Mouse (Mus musculus) stomach, postnatal 0 days (tissue): ENCODE measurements around the gene Cerkl. TPM values are rescaled to one million over a fixed set of nuclear protein-coding genes. Genes with fewer than 3 reads are reported as not detected.

ENCODE experiments used
- ATAC-seq: fragments of 200-750 bp; cut with Nextera tagmentation; 2 replicates; pipeline ENCODE4 v1.8.0; 2017; ENCODE audit not compliant: low FRiP score, low TSS enrichment
- DNase-seq: peaks from one replicate; pipeline ENCODE4 v3.0.0-alpha.2; 2016; ENCODE audit warnings: low spot score
- H3K27ac ChIP-seq: fragments of 300-500 bp; sonication (generic); replicated peaks from 2 replicates; pipeline ENCODE4 v1.5.1; 2014; ENCODE audit warnings: mild to moderate bottlenecking, control low read depth
- H3K27me3 ChIP-seq: fragments of 300-500 bp; sonication (generic); 2 replicates; pipeline ENCODE4 v1.6.1; 2014; ENCODE audit warnings: low read length; ENCODE audit not compliant: control insufficient read depth, insufficient read depth
- H3K36me3 ChIP-seq: fragments of 300-500 bp; sonication (generic); 2 replicates; pipeline ENCODE4 v1.6.1; 2014; ENCODE audit warnings: low read length, mixed read lengths; ENCODE audit not compliant: control insufficient read depth, insufficient read depth
- H3K4me1 ChIP-seq: fragments of 300-500 bp; sonication (generic); replicated peaks from 2 replicates; pipeline ENCODE4 v1.6.1; 2014; ENCODE audit warnings: antibody characterized with exemption; ENCODE audit not compliant: control insufficient read depth, insufficient read depth
- H3K4me2 ChIP-seq: fragments of 300-500 bp; sonication (generic); replicated peaks from 2 replicates; pipeline ENCODE4 v1.6.1; 2014; ENCODE audit warnings: low read depth, mild to moderate bottlenecking, control low read depth, moderate library complexity
- H3K4me3 ChIP-seq: fragments of 300-500 bp; sonication (generic); 2 replicates; pipeline ENCODE4 v1.5.1; 2014; ENCODE audit warnings: low read depth, low read length, control low read depth
- H3K9ac ChIP-seq: fragments of 300-500 bp; sonication (generic); 2 replicates; pipeline ENCODE4 v1.6.1; 2014; ENCODE audit warnings: mild to moderate bottlenecking, low read length, control low read depth, mixed read lengths
- H3K9me3 ChIP-seq: fragments of 300-500 bp; sonication (generic); 2 replicates; pipeline ENCODE4 v1.6.1; 2016; ENCODE audit warnings: low read length; ENCODE audit not compliant: control insufficient read depth
- CTCF ChIP-seq: IDR thresholded peaks from 2 replicates; pipeline ENCODE4 v1.5.1; 2016; ENCODE audit warnings: antibody characterized with exemption, low read depth, mild to moderate bottlenecking, moderate library complexity
- EP300 ChIP-seq: optimal IDR thresholded peaks from 2 replicates; pipeline ENCODE3; 2016; ENCODE audit warnings: antibody characterized with exemption
- WGBS: fragments of 180-500 bp; shearing (Covaris S2); extraction: QIAGEN DNeasy Blood & Tissue Kit; methylation state at CpG from one replicate; pipeline ENCODE4 v1.1.7; 2014; 5-methylcytosine and 5-hydroxymethylcytosine counted together
- polyA plus RNA-seq: library from polyadenylated mRNA; unstranded; fragments of >200 nt; fragmentation: Nextera tagmentation; extraction: Ambion mirVana; gene quantifications from 2 replicates; pipeline ENCODE4 v1.2.1, GENCODE M21; 2015

Gene Cerkl
- polyA plus RNA-seq, 1 experiment from 2014 or later: 0.67 TPM

- Histone ChIP-seq H3K36me3 (no peaks in the 10 kb centered on the region), H3K27me3 (no peaks in the 10 kb centered on the region), H3K4me1 (no peaks in the 10 kb centered on the region), H3K27ac (no peak overlapping the region), H3K9me3 (no peaks in the 10 kb centered on the region), H3K4me3 (no peak overlapping the region), H3K9ac (no peak overlapping the region), H3K4me2 (no peak overlapping the region)
- 72% methylated on average over 3 of the region's 3 CpGs for WGBS
- ATAC-seq: no peak
- TF ChIP-seq EP300: no peak
- TF ChIP-seq CTCF: no peak
- no peak for DNase-seq
Observed at GRCm38 (mm10) chr2:79410903-79411255, 45.7 kb downstream of the Cerkl start.

GRCm38 (mm10) chr2:79410247-79410902 is 46.2 kb downstream of the Cerkl start:
- ATAC-seq (no peak), DNase-seq (no peak)
- WGBS: 46% methylated on average over 15 of the region's 15 CpGs
- H3K9me3 ChIP-seq: no peaks in the 10 kb centered on the region
- no peaks in the 10 kb centered on the region for H3K36me3 ChIP-seq
- H3K27me3 ChIP-seq: no peaks in the 10 kb centered on the region
- no peak overlapping the region for H3K4me2 ChIP-seq
- H3K27ac ChIP-seq: no peak overlapping the region
- no peaks in the 10 kb centered on the region for H3K4me1 ChIP-seq
- no peak for TF ChIP-seq CTCF
- TF ChIP-seq EP300: no peak
- no peak overlapping the region for H3K4me3 ChIP-seq
- no peak overlapping the region for H3K9ac ChIP-seq

- no peak overlapping the region for H3K4me2 ChIP-seq
- no peak for TF ChIP-seq CTCF
- no peak for TF ChIP-seq EP300
- H3K9ac ChIP-seq: no peak overlapping the region
- no peaks in the 10 kb centered on the region for H3K4me1 ChIP-seq
- 86% methylated on average over 5 of the region's 5 CpGs for WGBS
- no peak overlapping the region for H3K27ac ChIP-seq
- ATAC-seq (no peak), DNase-seq (no peak)
- no peaks in the 10 kb centered on the region for H3K36me3 ChIP-seq
- no peak overlapping the region for H3K4me3 ChIP-seq
- no peaks in the 10 kb centered on the region for H3K27me3 ChIP-seq
- no peaks in the 10 kb centered on the region for H3K9me3 ChIP-seq
Observed at GRCm38 (mm10) chr2:79405661-79406405, 50.8 kb downstream of the Cerkl start.

- no peak for DNase-seq
- WGBS: 67% methylated on average over 4 of the region's 4 CpGs
- TF ChIP-seq CTCF (no peak), EP300 (no peak)
- H3K9me3 ChIP-seq: no peaks in the 10 kb centered on the region
- no peak overlapping the region for H3K4me3 ChIP-seq
- H3K27me3 ChIP-seq: no peaks in the 10 kb centered on the region
- no peak overlapping the region for H3K4me2 ChIP-seq
- H3K27ac ChIP-seq: no peak overlapping the region
- ATAC-seq: no peak
- no peaks in the 10 kb centered on the region for H3K36me3 ChIP-seq
- H3K4me1 ChIP-seq: no peaks in the 10 kb centered on the region; the same call in 1 of the 2 replicates
- H3K9ac ChIP-seq: no peak overlapping the region
Observed at GRCm38 (mm10) chr2:79400045-79400444, 56.5 kb downstream of the Cerkl start.

- Histone ChIP-seq H3K27me3 (no peaks in the 10 kb centered on the region), H3K9me3 (no peaks in the 10 kb centered on the region), H3K4me2 (no peak overlapping the region), H3K9ac (no peak overlapping the region), H3K4me1 (no peaks in the 10 kb centered on the region; the same call in 1 of the 2 replicates), H3K27ac (0 out of 2 replicates have a peak overlapping the region, but pooled peaks have one; percentile 41), H3K4me3 (no peak overlapping the region), H3K36me3 (no peaks in the 10 kb centered on the region)
- 47% methylated on average over 8 of the region's 8 CpGs for WGBS
- peak; percentile 15 for DNase-seq
- no peak for TF ChIP-seq CTCF
- TF ChIP-seq EP300: no peak
- peak; percentile 51; the same call in 1 of the 2 replicates for ATAC-seq
Observed at GRCm38 (mm10) chr2:79399234-79400000, 57.2 kb downstream of the Cerkl start.
